Mouse (Mus musculus) colon, adult 2 months (tissue): ENCODE results near the gene Hoxc4. TPM values are rescaled to one million over a fixed set of nuclear protein-coding genes. Genes with fewer than 3 reads are reported as not detected.

Experiments
- polyA plus RNA-seq: library from polyadenylated mRNA; depleted of rRNA; stranded (reverse); fragments of >200 nt; gene quantifications from 2 replicates; pipeline ENCODE4 v1.2.3, GENCODE M21; 2012; rRNA removed

Gene Hoxc4
- 0.13 and 0.25 TPM in 2 replicates for polyA plus RNA-seq

GRCm38 (mm10) chr15:103018636-103019035 lies at the start of gene Hoxc4:
Gene Hoxc4, plus strand, starts transcription at chr15:103018934.

GRCm38 (mm10) chr15:102976171-102976570 lies 42.6 kb upstream of the Hoxc4 start, which contains the start of gene Hoxc9:
Gene Hoxc9, plus strand, starts transcription at chr15:102976439.

GRCm38 (mm10) chr15:102990461-102991397 lies 28.0 kb upstream of the Hoxc4 start, which contains the start of gene Hoxc8:
Gene Hoxc8, plus strand, starts transcription at chr15:102990607.

GRCm38 (mm10) chr15:102997939-102998355 lies 20.8 kb upstream of the Hoxc4 start, which contains the start of gene Hoxc6:
Gene Hoxc6, plus strand, starts transcription at chr15:102998257.

Other genes with a start within 250 kb of the Hoxc4 start
- not detected in 2 replicates for gene Hoxc13, start 97.8 kb upstream of the Hoxc4 start, polyA plus RNA-seq
- gene Hoxc12, start 82.2 kb upstream of the Hoxc4 start, polyA plus RNA-seq = not detected in 2 replicates
- gene Hoxc11, start 64.5 kb upstream of the Hoxc4 start, polyA plus RNA-seq = not detected in 2 replicates
- gene Hoxc10, start 52.1 kb upstream of the Hoxc4 start, polyA plus RNA-seq = 0.07 and 0.43 TPM in 2 replicates
- gene Hoxc5, start 51.5 kb upstream of the Hoxc4 start, polyA plus RNA-seq = 0.06 and 0.19 TPM in 2 replicates
- 0.14 and 0.15 TPM in 2 replicates for gene Hoxc9, start 42.5 kb upstream of the Hoxc4 start, polyA plus RNA-seq
- 0.16 TPM in 1 of 2 replicates, not detected in the other for gene Hoxc8, start 28.3 kb upstream of the Hoxc4 start, polyA plus RNA-seq
- gene Hoxc6, start 20.7 kb upstream of the Hoxc4 start, polyA plus RNA-seq = 0.27 and 0.45 TPM in 2 replicates
- 23.5 and 24.3 TPM in 2 replicates for gene Smug1, start 148.2 kb downstream of the Hoxc4 start, polyA plus RNA-seq
- gene Cbx5, start 220.9 kb downstream of the Hoxc4 start, polyA plus RNA-seq = 4.0 and 6.1 TPM in 2 replicates
- gene Hnrnpa1, start 221.5 kb downstream of the Hoxc4 start, polyA plus RNA-seq = 27.9 and 34.6 TPM in 2 replicates
- 0.53 and 1.0 TPM in 2 replicates for gene Nfe2, start 239.5 kb downstream of the Hoxc4 start, polyA plus RNA-seq